Mouse (Mus musculus): Measurements from ENCODE around the gene Cpn1. TPM values are rescaled to one million over a fixed set of nuclear protein-coding genes. Genes with fewer than 3 reads are reported as not detected.

Gene Cpn1
- polyA plus RNA-seq, 1 experiment = 0.31 TPM

GRCm38 (mm10) chr19:43919841-43920240, 66.5 kb downstream of the Cpn1 start:
- H3K4me1 ChIP-seq (ENCODE audit: control insufficient read depth, insufficient read depth, low read length) = no peaks in the 10 kb centered on the region
- no peak overlapping the region for H3K27ac ChIP-seq (ENCODE audit: insufficient read depth, low read length)
- TF ChIP-seq CTCF (IDR thresholded peaks at IDR 0.05; ENCODE audit: extremely low read depth, insufficient read depth, low read length) (no peak), POLR2A (IDR thresholded peaks at IDR 0.05; ENCODE audit: extremely low read depth, insufficient read depth, low read length) (no peak)
- H3K4me3 ChIP-seq (ENCODE audit: insufficient read depth, low read length) = no peak overlapping the region

GRCm38 (mm10) chr19:43918834-43919233, 67.5 kb downstream of the Cpn1 start:
- no peaks in the 10 kb centered on the region for H3K4me1 ChIP-seq (ENCODE audit: control insufficient read depth, insufficient read depth, low read length)
- no peak overlapping the region for H3K4me3 ChIP-seq (ENCODE audit: insufficient read depth, low read length)
- TF ChIP-seq POLR2A (IDR thresholded peaks at IDR 0.05; ENCODE audit: extremely low read depth, insufficient read depth, low read length) = no peak
- no peak for TF ChIP-seq CTCF (IDR thresholded peaks at IDR 0.05; ENCODE audit: extremely low read depth, insufficient read depth, low read length)
- no peak overlapping the region for H3K27ac ChIP-seq (ENCODE audit: insufficient read depth, low read length)

GRCm38 (mm10) chr19:43917763-43918162, 68.6 kb downstream of the Cpn1 start:
- no peak for TF ChIP-seq POLR2A (IDR thresholded peaks at IDR 0.05; ENCODE audit: extremely low read depth, insufficient read depth, low read length)
- no peak for TF ChIP-seq CTCF (IDR thresholded peaks at IDR 0.05; ENCODE audit: extremely low read depth, insufficient read depth, low read length)
- Histone ChIP-seq H3K27ac (ENCODE audit: insufficient read depth, low read length) (no peak overlapping the region), H3K4me3 (ENCODE audit: insufficient read depth, low read length) (no peak overlapping the region), H3K4me1 (ENCODE audit: control insufficient read depth, insufficient read depth, low read length) (no peaks in the 10 kb centered on the region)

- Histone ChIP-seq H3K4me1 (ENCODE audit: control insufficient read depth, insufficient read depth, low read length) (no peaks in the 10 kb centered on the region), H3K4me3 (ENCODE audit: insufficient read depth, low read length) (no peak overlapping the region), H3K27ac (ENCODE audit: insufficient read depth, low read length) (no peak overlapping the region)
- no peak for TF ChIP-seq POLR2A (IDR thresholded peaks at IDR 0.05; ENCODE audit: extremely low read depth, insufficient read depth, low read length)
Measured at GRCm38 (mm10) chr19:43917406-43917691, 69.0 kb downstream of the Cpn1 start.

- H3K4me3 ChIP-seq (ENCODE audit: insufficient read depth, low read length) = no peak overlapping the region
- H3K27ac ChIP-seq (ENCODE audit: insufficient read depth, low read length) = no peak overlapping the region
- TF ChIP-seq CTCF (IDR thresholded peaks at IDR 0.05; ENCODE audit: extremely low read depth, insufficient read depth, low read length) = no peak
- TF ChIP-seq POLR2A (IDR thresholded peaks at IDR 0.05; ENCODE audit: extremely low read depth, insufficient read depth, low read length) = no peak
- no peaks in the 10 kb centered on the region for H3K4me1 ChIP-seq (ENCODE audit: control insufficient read depth, insufficient read depth, low read length)
Measured at GRCm38 (mm10) chr19:43916586-43917405, 69.6 kb downstream of the Cpn1 start.

GRCm38 (mm10) chr19:43915431-43915830, 70.9 kb downstream of the Cpn1 start:
- TF ChIP-seq POLR2A (IDR thresholded peaks at IDR 0.05; ENCODE audit: extremely low read depth, insufficient read depth, low read length) (no peak), CTCF (IDR thresholded peaks at IDR 0.05; ENCODE audit: extremely low read depth, insufficient read depth, low read length) (no peak)
- Histone ChIP-seq H3K27ac (ENCODE audit: insufficient read depth, low read length) (no peak overlapping the region), H3K4me3 (ENCODE audit: insufficient read depth, low read length) (no peak overlapping the region), H3K4me1 (ENCODE audit: control insufficient read depth, insufficient read depth, low read length) (no peaks in the 10 kb centered on the region)

GRCm38 (mm10) chr19:43914986-43915385, 71.4 kb downstream of the Cpn1 start:
- H3K4me3 ChIP-seq (ENCODE audit: insufficient read depth, low read length) = no peak overlapping the region
- TF ChIP-seq POLR2A (IDR thresholded peaks at IDR 0.05; ENCODE audit: extremely low read depth, insufficient read depth, low read length) (no peak), CTCF (IDR thresholded peaks at IDR 0.05; ENCODE audit: extremely low read depth, insufficient read depth, low read length) (no peak)
- no peaks in the 10 kb centered on the region for H3K4me1 ChIP-seq (ENCODE audit: control insufficient read depth, insufficient read depth, low read length)
- no peak overlapping the region for H3K27ac ChIP-seq (ENCODE audit: insufficient read depth, low read length)

GRCm38 (mm10) chr19:43912775-43913486, 73.4 kb downstream of the Cpn1 start:
- Histone ChIP-seq H3K27ac (ENCODE audit: insufficient read depth, low read length) (no peak overlapping the region), H3K4me1 (ENCODE audit: control insufficient read depth, insufficient read depth, low read length) (no peaks in the 10 kb centered on the region), H3K4me3 (ENCODE audit: insufficient read depth, low read length) (no peak overlapping the region)
- no peak for TF ChIP-seq CTCF (IDR thresholded peaks at IDR 0.05; ENCODE audit: extremely low read depth, insufficient read depth, low read length)
- TF ChIP-seq POLR2A (IDR thresholded peaks at IDR 0.05; ENCODE audit: extremely low read depth, insufficient read depth, low read length) = no peak

GRCm38 (mm10) chr19:43906492-43906891, 79.9 kb downstream of the Cpn1 start:
- Histone ChIP-seq H3K4me3 (ENCODE audit: insufficient read depth, low read length) (no peak overlapping the region), H3K27ac (ENCODE audit: insufficient read depth, low read length) (no peak overlapping the region), H3K4me1 (ENCODE audit: control insufficient read depth, insufficient read depth, low read length) (no peaks in the 10 kb centered on the region)
- TF ChIP-seq POLR2A (IDR thresholded peaks at IDR 0.05; ENCODE audit: extremely low read depth, insufficient read depth, low read length) (no peak), CTCF (IDR thresholded peaks at IDR 0.05; ENCODE audit: extremely low read depth, insufficient read depth, low read length) (no peak)

Other genes starting within 250 kb of the Cpn1 start
- 8.3 and 9.5 TPM in 2 replicates for gene Cutc, start 233.6 kb downstream of the Cpn1 start, polyA plus RNA-seq (2012; rRNA removed)
- 14.8 and 15.1 TPM in 2 replicates for gene Cox15, start 233.6 kb downstream of the Cpn1 start, polyA plus RNA-seq (2012; rRNA removed)
- gene Abcc2, start 204.4 kb downstream of the Cpn1 start, polyA plus RNA-seq (2012; rRNA removed) = 0.15 and 0.32 TPM in 2 replicates
- gene Dnmbp, start 46.4 kb downstream of the Cpn1 start, polyA plus RNA-seq (2012; rRNA removed) = 11.4 and 11.5 TPM in 2 replicates
- 0.09 and 0.17 TPM in 2 replicates for gene Cyp2c23, start 42.7 kb upstream of the Cpn1 start, polyA plus RNA-seq (2012; rRNA removed)
- gene Erlin1, start 83.2 kb upstream of the Cpn1 start, polyA plus RNA-seq (2012; rRNA removed) = 17.2 and 18.4 TPM in 2 replicates
- gene Chuk, start 120.9 kb upstream of the Cpn1 start, polyA plus RNA-seq (2012; rRNA removed) = 102 and 109 TPM in 2 replicates
- 23.7 and 25.2 TPM in 2 replicates for gene Cwf19l1, start 149.3 kb upstream of the Cpn1 start, polyA plus RNA-seq (2012; rRNA removed)
- 89.3 and 91.0 TPM in 2 replicates for gene Bloc1s2, start 159.9 kb upstream of the Cpn1 start, polyA plus RNA-seq (2012; rRNA removed)
- gene Pkd2l1, start 205.9 kb upstream of the Cpn1 start, polyA plus RNA-seq (2012; rRNA removed) = 1.1 and 1.5 TPM in 2 replicates
- 4.9 and 5.6 TPM in 2 replicates for gene Scd3, start 216.7 kb upstream of the Cpn1 start, polyA plus RNA-seq (2012; rRNA removed)